Mouse (Mus musculus): Measurements from ENCODE around the gene Wdr93. TPM values are rescaled to one million over a fixed set of nuclear protein-coding genes. Genes with fewer than 3 reads are reported as not detected.
"Not testable (repeated sequence)": the region's sequence is repeated elsewhere in the genome, so short reads cannot be mapped to it uniquely, and the experiment has no call there.

The Wdr93 gene
- polyA plus RNA-seq, 1 experiment from 2014 or later = 0.39 TPM

DNA sequence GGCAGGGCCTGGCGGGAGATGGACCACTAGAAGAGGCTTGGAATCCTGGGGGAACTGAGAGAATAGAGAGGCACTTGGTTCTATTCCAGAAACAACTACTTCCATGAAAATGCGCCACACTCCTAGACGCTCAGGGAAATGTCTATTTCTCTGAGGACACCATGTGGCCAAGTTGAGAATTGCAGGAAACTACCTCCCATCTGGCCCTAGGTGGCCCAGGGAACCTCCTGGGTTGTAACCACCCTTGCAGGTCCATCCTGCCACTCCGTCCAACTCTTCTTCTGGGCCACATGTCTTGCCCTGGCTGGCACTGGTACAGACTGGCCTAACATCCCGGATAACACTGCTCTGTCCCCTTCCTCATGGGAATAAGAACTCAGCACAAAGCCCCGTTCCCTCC, 43.3 kb downstream of the Wdr93 start:
- no peak overlapping the region for H3K9ac ChIP-seq
- 22% methylated on average over 6 of the region's 6 CpGs for WGBS
- no peak overlapping the region for H3K27ac ChIP-seq
- no peaks in the 10 kb centered on the region for H3K36me3 ChIP-seq
- H3K4me1 ChIP-seq = peaks cover 5% of the 10 kb centered on the region
- H3K27me3 ChIP-seq = peaks cover 33% of the 10 kb centered on the region
- ATAC-seq (replicated peaks; ENCODE audit: low FRiP score) = 0 out of 2 replicates have a peak, but pooled peaks have one; percentile 56
- no peak overlapping the region for H3K4me3 ChIP-seq (replicated peaks)
- H3K4me2 ChIP-seq = no peak overlapping the region
- no peaks in the 10 kb centered on the region for H3K9me3 ChIP-seq (replicated peaks)

GRCm38 (mm10) chr7:79789812-79790211, 46.8 kb downstream of the Wdr93 start:
- H3K4me2 ChIP-seq; ATAC-seq (replicated peaks; ENCODE audit: low FRiP score); H3K4me3 ChIP-seq (replicated peaks); H3K36me3 ChIP-seq; H3K9me3 ChIP-seq (replicated peaks); H3K9ac ChIP-seq; H3K27ac ChIP-seq: not testable (repeated sequence)
- peaks cover 69% of the 10 kb centered on the region for H3K27me3 ChIP-seq
- WGBS = 33% methylated on average over 2 of the region's 2 CpGs
- peaks cover 21% of the 10 kb centered on the region for H3K4me1 ChIP-seq

- no peak overlapping the region for H3K27ac ChIP-seq
- H3K27me3 ChIP-seq = peaks cover 69% of the 10 kb centered on the region
- H3K4me1 ChIP-seq = peaks cover 21% of the 10 kb centered on the region
- under 1% methylated on average over 76 of the region's 80 CpGs for WGBS
- peak overlapping the region; percentile 30; the same call in 1 of the 2 replicates for H3K9ac ChIP-seq
- ATAC-seq (replicated peaks; ENCODE audit: low FRiP score) = peak; percentile 38; the same call in 1 of the 2 replicates
- H3K4me2 ChIP-seq = peak overlapping the region; percentile 92
- H3K9me3 ChIP-seq (replicated peaks) = no peaks in the 10 kb centered on the region
- H3K4me3 ChIP-seq (replicated peaks) = peak overlapping the region; percentile 48
- no peaks in the 10 kb centered on the region for H3K36me3 ChIP-seq
Observed at GRCm38 (mm10) chr7:79792635-79793421, 49.9 kb downstream of the Wdr93 start.

DNA sequence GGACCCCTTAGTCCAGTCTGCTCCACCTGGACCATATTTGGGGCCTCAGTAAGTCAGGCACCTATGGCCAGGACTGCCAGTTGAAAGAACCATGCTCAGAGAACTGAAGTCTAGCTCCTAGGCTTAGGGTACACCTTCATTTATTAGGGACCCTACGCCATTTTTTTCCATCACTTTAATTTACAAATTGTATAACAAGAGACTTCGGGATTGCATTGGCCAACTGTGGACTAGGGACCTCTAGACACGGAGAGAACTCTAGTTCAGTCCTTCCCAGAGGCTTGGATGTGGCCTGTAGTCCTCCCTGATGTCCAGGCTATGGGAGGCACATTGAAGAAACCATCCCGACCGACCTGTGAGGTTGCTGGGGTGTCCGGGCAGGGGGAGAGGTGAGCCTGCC, 50.7 kb downstream of the Wdr93 start, which contains the start of gene Mesp1:
Mesp1 (minus strand) TSS at position 101 of the 400 bp plus-strand sequence.
- no peak within 1 kb of the TSS for H3K27ac ChIP-seq
- 78% methylated on average over 6 of the region's 6 CpGs for WGBS
- peak within 1 kb of the TSS; percentile 92 for H3K4me2 ChIP-seq
- ATAC-seq (replicated peaks; ENCODE audit: low FRiP score) = no peak
- peak within 1 kb of the TSS; percentile 48 for H3K4me3 ChIP-seq (replicated peaks)
- no peaks in the 10 kb centered on the region for H3K9me3 ChIP-seq (replicated peaks)
- peaks cover 23% of the 10 kb centered on the region for H3K4me1 ChIP-seq
- no peaks in the 10 kb centered on the region for H3K36me3 ChIP-seq
- peaks cover 67% of the 10 kb centered on the region for H3K27me3 ChIP-seq
- peak within 1 kb of the TSS; percentile 30; the same call in 1 of the 2 replicates for H3K9ac ChIP-seq

DNA sequence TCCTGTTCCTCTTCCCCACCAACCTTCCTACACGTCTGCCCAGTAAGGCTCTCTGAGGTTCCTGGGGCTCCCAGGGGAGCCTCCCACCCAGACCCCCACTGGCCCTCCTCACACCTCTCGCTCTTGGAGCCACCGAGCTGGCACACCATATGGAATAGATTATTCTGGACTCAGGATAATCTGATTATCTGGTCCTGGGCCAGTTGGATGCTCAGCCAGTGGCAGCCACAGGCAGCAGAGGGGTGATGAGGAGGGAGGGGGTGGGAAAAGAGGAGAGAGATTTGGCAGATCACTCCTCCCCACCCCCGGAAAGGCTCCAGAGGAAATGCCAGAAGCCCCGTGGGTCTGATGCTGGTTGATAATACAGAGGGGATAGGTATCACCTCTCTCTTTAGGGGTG, 55.6 kb downstream of the Wdr93 start:
- H3K4me1 ChIP-seq = peaks cover 5% of the 10 kb centered on the region; the same call in 1 of the 2 replicates
- H3K9ac ChIP-seq = no peak overlapping the region
- WGBS = 35% methylated on average over 5 of the region's 5 CpGs
- no peak overlapping the region for H3K4me2 ChIP-seq
- no peak overlapping the region for H3K4me3 ChIP-seq (replicated peaks)
- no peaks in the 10 kb centered on the region for H3K36me3 ChIP-seq
- H3K27me3 ChIP-seq = peaks cover 24% of the 10 kb centered on the region
- H3K27ac ChIP-seq = no peak overlapping the region
- no peaks in the 10 kb centered on the region for H3K9me3 ChIP-seq (replicated peaks)
- ATAC-seq (replicated peaks; ENCODE audit: low FRiP score) = no peak

GRCm38 (mm10) chr7:79799048-79799447, 56.1 kb downstream of the Wdr93 start:
- WGBS = 2% methylated on average over 8 of the region's 8 CpGs
- no peak for ATAC-seq (replicated peaks; ENCODE audit: low FRiP score)
- H3K4me3 ChIP-seq (replicated peaks) = no peak overlapping the region
- H3K4me2 ChIP-seq = no peak overlapping the region
- no peak overlapping the region for H3K9ac ChIP-seq
- H3K4me1 ChIP-seq = peaks cover 5% of the 10 kb centered on the region; the same call in 1 of the 2 replicates
- peaks cover 20% of the 10 kb centered on the region for H3K27me3 ChIP-seq
- H3K36me3 ChIP-seq = no peaks in the 10 kb centered on the region
- H3K9me3 ChIP-seq (replicated peaks) = no peaks in the 10 kb centered on the region
- no peak overlapping the region for H3K27ac ChIP-seq

DNA sequence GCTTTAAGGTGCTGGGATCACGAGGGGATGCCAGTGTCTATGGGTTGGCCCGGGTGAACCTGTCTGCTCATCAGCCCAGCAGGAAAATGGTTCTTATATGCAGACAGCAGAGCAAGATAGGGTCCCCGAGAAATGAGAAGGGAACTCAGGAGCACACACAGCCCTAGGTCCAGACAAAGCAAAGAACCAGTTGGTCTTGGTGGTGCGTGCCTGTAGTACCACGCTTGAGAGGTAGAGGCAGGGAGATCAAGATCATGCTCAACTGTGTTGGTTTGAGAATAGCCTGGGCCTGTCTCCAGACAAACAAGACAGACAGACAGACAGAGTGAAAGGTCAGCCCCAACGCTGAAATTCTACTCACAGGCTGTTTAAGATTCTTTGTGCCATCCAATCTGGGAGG, 56.5 kb downstream of the Wdr93 start:
- WGBS = 80% methylated on average over 6 of the region's 6 CpGs
- H3K9ac ChIP-seq = no peak overlapping the region
- no peak for ATAC-seq (replicated peaks; ENCODE audit: low FRiP score)
- H3K4me1 ChIP-seq = peaks cover 5% of the 10 kb centered on the region; the same call in 1 of the 2 replicates
- no peaks in the 10 kb centered on the region for H3K36me3 ChIP-seq
- H3K4me3 ChIP-seq (replicated peaks) = no peak overlapping the region
- no peak overlapping the region for H3K4me2 ChIP-seq
- H3K27ac ChIP-seq = no peak overlapping the region
- H3K27me3 ChIP-seq = peaks cover 15% of the 10 kb centered on the region
- H3K9me3 ChIP-seq (replicated peaks) = no peaks in the 10 kb centered on the region

DNA sequence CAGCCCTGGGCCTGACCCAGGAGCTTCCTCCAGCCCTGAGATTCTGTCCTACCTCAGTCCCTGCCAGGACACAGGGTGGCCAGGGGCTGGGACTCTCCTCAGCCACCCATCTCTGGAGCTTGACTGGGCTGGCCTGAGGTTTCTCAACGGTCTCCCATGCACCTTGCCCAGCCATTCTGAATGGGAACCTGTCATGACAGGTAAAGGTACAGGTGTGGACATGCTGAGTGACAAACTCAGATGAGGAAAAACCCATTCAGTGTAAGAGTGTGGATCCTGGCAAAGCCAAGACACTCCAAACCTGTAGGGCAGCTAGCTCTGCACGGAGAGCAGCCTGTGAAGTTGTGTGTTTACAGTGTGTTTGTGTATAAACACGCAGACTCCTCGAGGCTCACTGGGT, 57.4 kb downstream of the Wdr93 start:
- Histone ChIP-seq H3K27me3 (0 out of 2 replicates have a peak, but pooled peaks cover 8% of the 10 kb centered on the region), H3K4me1 (peaks cover 5% of the 10 kb centered on the region; the same call in 1 of the 2 replicates), H3K27ac (no peak overlapping the region), H3K36me3 (no peaks in the 10 kb centered on the region), H3K9ac (no peak overlapping the region), H3K9me3 (replicated peaks) (no peaks in the 10 kb centered on the region), H3K4me2 (no peak overlapping the region), H3K4me3 (replicated peaks) (no peak overlapping the region)
- WGBS = 84% methylated on average over 4 of the region's 4 CpGs
- no peak for ATAC-seq (replicated peaks; ENCODE audit: low FRiP score)

DNA sequence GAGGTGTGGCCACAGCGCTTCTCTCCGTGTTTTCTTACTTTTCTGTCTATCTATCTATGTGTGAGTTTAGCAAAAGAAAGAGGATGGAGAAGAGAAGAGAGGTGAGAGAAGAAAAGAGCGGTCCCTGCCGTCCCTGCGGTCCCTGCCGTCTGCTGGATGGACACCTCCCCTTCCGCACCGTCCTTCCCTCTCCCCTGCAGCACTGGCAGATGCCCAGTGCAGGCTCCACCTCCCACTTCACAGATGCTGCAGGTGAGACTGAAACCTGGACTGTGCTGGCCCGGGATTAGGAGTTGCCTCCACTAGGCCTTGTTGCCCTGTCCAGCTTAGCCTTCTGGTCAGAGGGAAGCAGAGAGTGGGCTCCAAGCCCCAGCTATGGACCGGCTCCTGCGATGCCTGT, 58.4 kb downstream of the Wdr93 start:
- Histone ChIP-seq H3K9ac (no peak overlapping the region), H3K4me3 (replicated peaks) (no peak overlapping the region), H3K27me3 (0 out of 2 replicates have a peak, but pooled peaks cover 8% of the 10 kb centered on the region), H3K4me2 (no peak overlapping the region), H3K36me3 (no peaks in the 10 kb centered on the region), H3K9me3 (replicated peaks) (no peaks in the 10 kb centered on the region), H3K4me1 (peaks cover 5% of the 10 kb centered on the region; the same call in 1 of the 2 replicates), H3K27ac (no peak overlapping the region)
- no peak for ATAC-seq (replicated peaks; ENCODE audit: low FRiP score)
- WGBS = 73% methylated on average over 11 of the region's 11 CpGs

DNA sequence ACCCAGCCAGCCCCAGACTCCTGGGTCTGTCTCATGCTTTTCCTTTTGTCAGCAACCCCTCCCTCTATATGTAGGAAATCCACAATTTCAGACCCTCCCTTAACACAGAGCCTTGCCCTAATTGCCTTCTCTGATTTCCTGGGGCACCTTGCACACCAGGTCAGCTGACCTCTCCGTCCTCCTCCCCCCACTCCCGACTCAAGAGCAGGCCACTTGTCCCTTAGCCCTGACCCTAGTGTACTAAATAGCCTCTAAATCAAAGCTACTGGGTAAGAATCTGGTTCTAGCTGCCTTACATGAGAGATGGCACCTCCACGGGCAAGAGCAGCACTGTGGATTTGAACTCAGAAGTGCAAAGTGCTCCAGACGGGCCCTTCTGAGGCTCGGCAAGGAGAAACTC, 59.1 kb downstream of the Wdr93 start:
- no peak overlapping the region for H3K4me3 ChIP-seq (replicated peaks)
- H3K9me3 ChIP-seq (replicated peaks) = no peaks in the 10 kb centered on the region
- no peak overlapping the region for H3K27ac ChIP-seq
- no peak overlapping the region for H3K9ac ChIP-seq
- H3K4me2 ChIP-seq = no peak overlapping the region
- H3K36me3 ChIP-seq = no peaks in the 10 kb centered on the region
- H3K4me1 ChIP-seq = peaks cover 5% of the 10 kb centered on the region; the same call in 1 of the 2 replicates
- 0 out of 2 replicates have a peak, but pooled peaks cover 8% of the 10 kb centered on the region for H3K27me3 ChIP-seq
- WGBS = 42% methylated on average over 5 of the region's 5 CpGs
- ATAC-seq (replicated peaks; ENCODE audit: low FRiP score) = no peak

- no peak overlapping the region for H3K4me2 ChIP-seq
Observed at GRCm38 (mm10) chr7:79803887-79804286, 60.9 kb downstream of the Wdr93 start.

GRCm38 (mm10) chr7:79808561-79808960, 65.6 kb downstream of the Wdr93 start:
- Histone ChIP-seq H3K9me3 (replicated peaks) (no peaks in the 10 kb centered on the region), H3K27me3 (peaks cover 34% of the 10 kb centered on the region), H3K4me2 (no peak overlapping the region), H3K4me3 (replicated peaks) (no peak overlapping the region), H3K9ac (no peak overlapping the region), H3K4me1 (peaks cover 10% of the 10 kb centered on the region), H3K27ac (no peak overlapping the region), H3K36me3 (no peaks in the 10 kb centered on the region)
- no peak for ATAC-seq (replicated peaks; ENCODE audit: low FRiP score)
- WGBS = 87% methylated on average over 7 of the region's 7 CpGs

More at GRCm38 (mm10) chr7:79803887-79804286, 60.9 kb downstream of the Wdr93 start:
- ATAC-seq (replicated peaks; ENCODE audit: low FRiP score) = no peak
- Histone ChIP-seq H3K4me1 (peaks cover under 1% of the 10 kb centered on the region; the same call in 1 of the 2 replicates), H3K36me3 (no peaks in the 10 kb centered on the region), H3K27me3 (no peaks in the 10 kb centered on the region), H3K9ac (no peak overlapping the region), H3K27ac (no peak overlapping the region), H3K4me3 (replicated peaks) (no peak overlapping the region), H3K9me3 (replicated peaks) (no peaks in the 10 kb centered on the region)
- WGBS = 45% methylated on average over 2 of the region's 2 CpGs

All from kidney, embryonic 15.5 days (tissue).